Mouse (Mus musculus) thymus, adult 2 months (tissue): ENCODE measurements at regions not wholly inside any gene's neighbourhood (a gene's known extent, or its start where the extent isn't known, plus 50 kb on each side); places are given as distances from the start of the nearest gene placed in this dataset.

Experiments used
- CTCF ChIP-seq: fragments of 200-500 bp; IDR thresholded peaks from 2 replicates; pipeline ENCODE4 v1.5.1; 2012; ENCODE audit warnings: mild to moderate bottlenecking, control low read depth, low read length, moderate library complexity, borderline replicate concordance; ENCODE audit not compliant: control insufficient read depth, poor library complexity, insufficient read depth; ENCODE audit errors: extremely low read depth
- POLR2A ChIP-seq: fragments of 200-500 bp; IDR thresholded peaks from 2 replicates; pipeline ENCODE4 v1.6.1; 2012; ENCODE audit warnings: mild to moderate bottlenecking, low read length, control low read depth, moderate library complexity; ENCODE audit not compliant: control insufficient read depth, poor library complexity, insufficient read depth; ENCODE audit errors: extremely low read depth

DNA sequence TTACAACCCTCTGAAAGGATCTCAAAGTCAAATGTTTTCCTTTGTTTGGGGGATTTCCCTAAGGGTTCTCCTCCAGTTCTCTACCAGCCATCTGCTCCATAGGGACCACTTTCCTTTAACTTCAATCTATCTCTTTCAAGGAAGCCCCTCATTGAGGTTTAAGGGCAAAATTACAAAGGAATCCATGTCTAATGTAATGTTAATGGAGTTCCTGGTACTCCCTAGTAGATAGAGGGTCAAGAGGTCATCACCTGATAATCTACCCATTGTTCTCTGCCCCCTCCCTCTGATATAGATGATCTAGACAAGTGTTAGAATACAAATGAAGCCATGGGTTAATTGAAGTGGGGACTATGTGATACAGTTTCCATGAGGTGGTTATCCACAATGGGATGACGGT, 158.6 kb upstream of the Tent5a start:
- TF ChIP-seq CTCF: no peak
- TF ChIP-seq POLR2A: no peak
